Mouse (Mus musculus): ENCODE results near the gene Gyg.

DNA sequence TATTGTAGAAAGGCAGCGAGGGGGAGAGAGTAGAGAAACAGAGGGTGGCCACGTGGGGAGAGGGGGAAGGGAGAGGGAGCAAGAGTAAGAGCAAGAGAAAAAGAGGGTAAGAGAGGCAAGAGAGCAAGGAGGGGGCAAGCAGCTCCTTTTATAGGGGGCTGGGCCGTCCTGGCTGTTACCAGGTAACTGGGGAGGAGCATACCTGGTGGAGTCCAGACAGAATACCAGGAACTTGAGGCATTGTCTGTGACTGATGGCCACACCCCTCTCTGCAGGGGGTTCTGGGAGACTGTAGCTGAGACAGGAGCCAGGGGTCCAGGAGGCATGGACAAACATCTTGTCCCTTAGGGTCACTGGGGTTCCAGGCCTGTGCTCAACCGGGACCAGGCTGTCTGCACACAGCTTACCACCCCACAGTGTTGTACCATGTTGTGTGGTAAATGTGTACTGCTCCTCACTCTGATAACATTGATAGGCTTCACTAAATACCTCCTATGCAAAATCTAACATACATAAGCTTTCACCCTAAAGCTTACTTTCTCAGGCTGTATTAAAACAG lies 35.4 kb downstream of the Gyg start:
- TF ChIP-seq POLR2A (IDR thresholded peaks at IDR 0.05; ENCODE audit: extremely low read depth, insufficient read depth, low read length) (no peak), CTCF (IDR thresholded peaks at IDR 0.05; ENCODE audit: extremely low read depth, insufficient read depth, low read length) (no peak)
